Mouse (Mus musculus) lung, adult 10 weeks (tissue): ENCODE measurements around the gene Rad51c. TPM values are rescaled to one million over a fixed set of nuclear protein-coding genes. Genes with fewer than 3 reads are reported as not detected.

Experiments used
- polyA plus RNA-seq: library from polyadenylated mRNA; stranded (reverse); fragments of 350-450 nt; fragmentation: Illumina TruSeq; extraction: RNeasy Lipid Tissue Mini Kit (QIAGEN cat#74804); gene quantifications from one replicate; pipeline ENCODE4 v1.2.3, GENCODE M21; 2014; ENCODE audit warnings: low read depth, low replicate concordance; ENCODE audit not compliant: insufficient read depth

The Rad51c gene
- 0.91 TPM for polyA plus RNA-seq

GRCm38 (mm10) chr11:87404876-87405275, at the start of gene Rad51c, which contains the start of gene Tex14:
TSS of gene Rad51c (minus strand) at chr11:87404954.
TSS of gene Tex14 (plus strand) at chr11:87405065.

DNA sequence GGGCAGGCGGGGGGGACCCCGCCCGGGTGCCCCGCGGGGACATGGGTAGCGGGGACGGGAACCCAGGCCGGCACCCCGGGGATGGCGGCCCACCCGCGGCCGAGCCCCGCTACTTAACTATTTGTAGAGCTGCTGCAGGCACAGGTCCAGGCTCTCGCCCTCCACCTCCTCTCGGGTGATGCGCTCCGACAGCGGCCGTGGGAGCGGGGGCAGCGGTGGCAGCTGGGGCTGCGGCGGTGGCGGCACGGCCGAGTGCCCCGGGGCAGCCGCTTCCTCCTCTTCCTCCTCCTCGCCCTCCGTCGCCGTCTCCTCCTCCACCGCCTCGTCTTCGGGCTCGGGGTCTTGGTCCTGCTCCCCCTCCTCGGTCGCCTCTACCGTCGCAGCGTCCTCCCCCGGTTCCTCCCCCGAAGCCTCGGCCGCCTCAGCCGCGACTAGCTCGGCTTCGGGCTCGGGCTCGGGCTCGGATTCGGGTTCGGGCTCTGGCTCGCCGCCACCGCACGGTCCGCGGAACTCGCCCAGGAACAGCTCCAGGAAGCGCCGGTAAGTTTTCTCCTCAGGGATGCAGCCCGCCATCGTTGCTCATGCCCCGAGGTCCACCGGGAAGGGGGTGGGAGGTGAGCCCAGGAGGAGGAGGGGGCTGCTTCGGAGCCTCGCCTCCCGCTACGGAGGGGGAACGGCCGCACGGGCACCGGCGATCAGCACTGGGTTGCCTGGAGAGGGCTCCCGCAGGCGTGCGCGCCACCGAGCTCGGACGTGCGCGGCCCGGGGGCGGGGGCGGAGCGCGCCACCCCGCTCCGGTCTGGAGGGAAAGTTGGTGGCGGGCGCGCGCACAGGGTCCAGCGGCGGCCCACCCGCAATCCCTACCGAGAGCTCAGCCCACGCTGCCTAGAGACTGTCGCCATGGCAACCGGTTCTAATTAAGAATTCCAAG, 46.2 kb downstream of the Rad51c start, which contains the start of gene Ppm1e:
Ppm1e (minus strand) TSS at position 693 of the 931 bp plus-strand sequence.

Other genes starting within 250 kb of the Rad51c start
- 0.33 TPM for gene Ppm1e, start 45.9 kb downstream of the Rad51c start, polyA plus RNA-seq
- 0.84 TPM for gene Tex14, start 111 bp upstream of the Rad51c start, polyA plus RNA-seq
- not detected for gene Gm11492, start 161.7 kb upstream of the Rad51c start, polyA plus RNA-seq
- 245 TPM for gene Sept4, start 163.9 kb upstream of the Rad51c start, polyA plus RNA-seq
- 9.9 TPM for gene Mtmr4, start 187.2 kb upstream of the Rad51c start, polyA plus RNA-seq
- not detected for gene Hsf5, start 212.2 kb upstream of the Rad51c start, polyA plus RNA-seq